Mouse (Mus musculus): Measurements from ENCODE around the gene Zfp446. TPM values are rescaled to one million over a fixed set of nuclear protein-coding genes. Genes with fewer than 3 reads are reported as not detected.
A peak's percentile ranks its signal among the peaks of the same experiment; 100 is the strongest.

The Zfp446 gene
- total RNA-seq, 2 experiments from 2014 or later, result 7.1 to 7.7 TPM

DNA sequence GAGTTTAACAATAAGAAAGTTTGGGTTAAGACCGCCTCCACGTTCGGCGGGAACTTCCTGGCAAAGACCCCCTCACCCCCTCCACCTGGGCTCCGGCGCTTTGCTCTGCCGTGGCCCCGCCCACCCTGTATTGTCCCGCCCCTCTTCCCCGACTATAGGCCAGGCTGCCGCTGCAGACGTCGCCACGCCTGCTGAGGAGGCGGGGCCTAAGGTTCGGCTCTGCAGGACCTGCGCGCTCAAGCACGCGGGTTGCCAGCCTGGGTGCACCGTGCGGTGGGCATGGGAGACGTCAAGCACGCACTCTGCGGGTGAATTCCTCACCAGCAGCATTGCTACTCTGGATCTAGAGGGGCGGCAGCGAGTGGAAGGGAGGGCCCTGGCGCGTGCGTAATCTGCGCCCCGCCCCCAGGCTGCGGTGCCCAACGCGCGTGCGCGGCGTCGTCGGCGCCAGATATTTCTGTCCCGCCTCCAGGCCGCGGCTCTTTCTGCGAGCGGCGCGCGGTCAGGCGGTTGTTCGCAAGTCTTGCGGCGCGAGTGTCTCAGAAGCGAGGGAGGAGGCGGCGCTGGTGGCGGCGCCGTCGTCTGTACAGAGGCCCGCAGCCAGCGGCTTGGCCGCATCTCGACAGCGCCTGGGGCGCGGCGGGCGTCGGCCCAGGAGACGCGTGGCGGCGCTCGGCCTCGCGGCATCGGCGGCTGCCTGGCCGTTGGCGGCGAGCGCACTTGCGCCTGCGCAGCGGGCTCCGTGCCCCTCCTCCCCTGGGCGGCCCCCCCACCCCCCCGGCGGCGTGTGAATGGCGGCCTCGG, 46.5 kb downstream of the Zfp446 start:
- DNase-seq (ENCODE audit: low spot score in 2 of 2), result peak; percentile 97 to 98

DNA sequence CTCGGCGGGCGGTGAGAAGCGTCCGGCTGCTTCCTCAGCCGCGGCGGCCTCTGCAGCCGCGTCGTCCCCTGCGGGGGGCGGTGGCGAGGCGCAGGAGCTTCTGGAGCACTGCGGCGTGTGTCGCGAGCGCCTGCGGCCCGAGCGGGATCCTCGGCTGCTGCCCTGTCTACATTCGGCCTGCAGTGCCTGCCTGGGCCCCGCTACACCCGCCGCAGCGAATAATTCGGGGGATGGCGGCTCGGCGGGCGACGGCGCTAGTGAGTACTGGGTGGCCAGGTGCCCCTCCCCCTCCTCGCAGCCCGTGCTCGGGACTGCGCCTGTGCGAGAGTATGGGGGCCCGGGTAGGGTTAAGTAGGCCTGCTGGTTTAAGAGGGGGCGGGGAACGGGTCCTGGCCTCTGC, 47.2 kb downstream of the Zfp446 start:
- peak; percentile 89 to 93 for DNase-seq (ENCODE audit: low spot score in 2 of 2)

DNA sequence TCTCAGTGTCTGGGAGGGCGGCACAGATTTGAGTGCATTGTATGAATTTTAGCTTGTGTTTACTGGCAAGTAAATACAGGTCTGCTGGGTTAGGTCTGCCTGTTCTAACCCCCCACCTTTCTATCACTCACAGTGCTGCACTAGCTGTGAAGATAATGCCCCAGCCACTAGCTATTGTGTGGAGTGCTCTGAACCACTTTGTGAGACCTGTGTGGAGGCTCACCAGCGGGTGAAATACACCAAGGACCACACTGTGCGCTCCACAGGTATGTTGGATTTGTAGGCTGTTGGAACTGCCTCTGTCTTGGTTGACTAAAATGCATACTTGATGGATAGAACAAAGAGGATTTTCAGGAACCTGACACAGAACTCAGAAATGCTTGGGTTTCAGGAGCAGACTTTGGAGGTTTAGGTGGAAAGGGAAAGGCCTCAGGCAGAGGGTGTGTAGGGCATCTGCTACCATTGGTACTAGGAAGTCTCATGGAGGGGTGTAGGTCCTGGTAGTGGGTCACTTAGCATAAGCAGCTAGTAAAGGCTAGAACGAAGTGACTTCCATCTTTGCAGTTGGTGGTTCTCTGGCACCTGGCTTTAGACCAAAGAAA, 48.0 kb downstream of the Zfp446 start:
- DNase-seq (ENCODE audit: low spot score in 2 of 2), result no peak

DNA sequence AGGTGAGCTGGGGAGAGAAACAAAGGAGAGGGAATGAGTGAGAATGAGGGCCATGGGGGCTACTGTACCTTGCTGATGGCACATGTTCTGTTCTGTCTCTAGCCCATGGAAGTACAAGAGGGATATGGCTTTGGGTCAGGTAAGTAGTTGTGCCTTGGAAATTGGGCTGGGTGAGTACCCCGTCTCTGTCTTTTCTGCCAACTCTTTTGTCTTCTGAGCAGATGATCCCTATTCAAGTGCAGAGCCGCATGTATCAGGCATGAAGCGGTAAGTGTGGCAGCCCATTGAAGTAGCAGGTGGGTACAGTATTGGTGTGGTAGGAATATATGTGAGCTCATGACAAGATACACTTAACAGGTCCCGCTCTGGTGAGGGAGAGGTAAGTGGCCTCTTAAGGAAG, 51.3 kb downstream of the Zfp446 start:
- DNase-seq (ENCODE audit: low spot score in 2 of 2), result no peak

DNA sequence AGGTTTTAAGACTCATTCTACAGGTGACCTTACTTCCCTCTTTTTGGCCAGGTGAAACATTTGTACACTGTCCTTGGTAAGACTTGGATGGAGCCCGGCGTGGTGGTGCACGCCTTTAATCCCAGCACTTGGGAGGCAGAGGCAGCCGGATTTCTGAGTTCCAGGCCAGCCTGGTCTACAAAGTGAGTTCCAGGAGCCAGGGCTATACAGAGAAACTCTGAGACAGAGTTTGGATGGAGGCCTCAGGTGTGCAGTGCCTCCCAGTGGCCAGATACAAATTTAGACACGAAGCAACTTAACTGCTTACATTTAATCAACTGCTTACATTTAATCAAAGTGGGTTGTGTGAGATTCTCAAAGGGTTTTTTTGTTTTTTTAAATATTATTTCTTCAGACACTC, 53.4 kb downstream of the Zfp446 start:
- no peak for DNase-seq (ENCODE audit: low spot score in 2 of 2)

DNA sequence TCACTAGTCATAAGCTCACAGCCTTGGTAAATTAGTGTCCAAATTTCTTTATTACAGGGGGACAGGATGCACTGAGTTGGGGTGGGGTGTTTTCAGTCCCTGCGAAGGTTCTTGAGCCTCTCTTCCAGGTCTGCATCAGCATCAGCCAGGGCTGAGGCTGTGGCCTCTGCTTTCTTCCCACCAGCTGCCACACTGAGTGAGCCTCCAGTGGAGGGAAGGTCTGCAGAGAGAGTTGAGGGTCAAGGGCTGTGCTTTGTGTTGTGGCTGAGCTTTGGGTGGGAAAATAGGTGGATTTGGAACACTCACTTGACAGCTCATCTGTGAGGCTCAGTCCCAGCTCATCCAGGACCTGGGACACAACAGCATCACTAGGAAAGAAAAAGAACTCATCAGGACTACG, 54.3 kb downstream of the Zfp446 start:
- no peak for DNase-seq (ENCODE audit: low spot score in 2 of 2)

DNA sequence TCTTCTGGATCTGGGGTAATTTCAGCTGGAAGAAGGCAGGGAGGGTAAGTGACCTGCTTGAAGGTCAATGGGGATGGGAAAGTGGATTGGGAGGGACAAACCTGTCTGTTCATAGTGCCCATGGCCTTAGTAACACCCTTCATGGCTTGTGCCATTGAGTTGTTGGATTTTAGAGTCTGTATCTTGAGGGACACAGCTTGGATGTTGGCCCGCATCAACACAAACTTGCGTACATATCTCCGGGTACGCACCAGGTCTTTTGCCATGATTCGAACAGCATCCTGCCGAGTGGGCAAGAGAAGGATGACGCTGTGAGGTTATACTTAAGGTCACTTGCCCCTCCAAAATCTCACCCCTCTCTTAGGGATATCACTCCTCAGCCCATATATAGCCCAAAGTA, 54.9 kb downstream of the Zfp446 start:
- peak in 1 of 2 experiments; percentile 13 for DNase-seq (ENCODE audit: low spot score in 2 of 2)

DNA sequence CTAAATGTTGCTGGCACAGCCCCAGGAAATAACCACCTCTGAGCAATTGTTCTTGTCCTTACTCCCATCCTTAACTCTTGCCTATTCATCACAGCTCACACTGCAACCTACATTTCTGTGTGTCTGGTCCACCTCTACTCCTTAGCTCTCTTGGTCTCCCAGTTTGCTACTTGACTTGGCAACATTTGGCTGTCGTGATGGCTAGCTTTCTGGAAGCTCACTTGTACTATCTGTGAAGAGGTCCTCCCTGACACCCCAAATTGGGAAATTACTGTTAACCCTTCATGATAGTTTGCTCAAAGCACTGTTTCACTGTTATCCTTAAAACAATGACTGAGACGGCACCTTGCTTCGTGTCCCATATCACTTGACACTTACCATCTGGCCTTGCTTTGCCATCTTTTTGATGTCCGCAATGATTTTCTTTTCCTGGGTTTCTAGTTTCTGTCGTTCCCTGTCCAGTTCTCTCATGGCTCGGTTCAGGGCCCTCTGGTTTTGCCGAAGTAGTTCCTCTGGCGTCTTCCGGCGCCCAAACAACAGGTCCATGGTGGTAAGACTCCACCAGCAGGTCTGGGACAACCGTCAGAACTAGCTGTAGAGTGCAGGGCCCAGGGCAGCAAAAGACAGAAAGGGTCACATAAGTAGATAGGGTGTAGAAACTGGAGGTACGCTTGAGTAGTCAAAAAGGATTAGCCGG, 56.0 kb downstream of the Zfp446 start:
- peak in 1 of 2 experiments; percentile 22 for DNase-seq (ENCODE audit: low spot score in 2 of 2)

DNA sequence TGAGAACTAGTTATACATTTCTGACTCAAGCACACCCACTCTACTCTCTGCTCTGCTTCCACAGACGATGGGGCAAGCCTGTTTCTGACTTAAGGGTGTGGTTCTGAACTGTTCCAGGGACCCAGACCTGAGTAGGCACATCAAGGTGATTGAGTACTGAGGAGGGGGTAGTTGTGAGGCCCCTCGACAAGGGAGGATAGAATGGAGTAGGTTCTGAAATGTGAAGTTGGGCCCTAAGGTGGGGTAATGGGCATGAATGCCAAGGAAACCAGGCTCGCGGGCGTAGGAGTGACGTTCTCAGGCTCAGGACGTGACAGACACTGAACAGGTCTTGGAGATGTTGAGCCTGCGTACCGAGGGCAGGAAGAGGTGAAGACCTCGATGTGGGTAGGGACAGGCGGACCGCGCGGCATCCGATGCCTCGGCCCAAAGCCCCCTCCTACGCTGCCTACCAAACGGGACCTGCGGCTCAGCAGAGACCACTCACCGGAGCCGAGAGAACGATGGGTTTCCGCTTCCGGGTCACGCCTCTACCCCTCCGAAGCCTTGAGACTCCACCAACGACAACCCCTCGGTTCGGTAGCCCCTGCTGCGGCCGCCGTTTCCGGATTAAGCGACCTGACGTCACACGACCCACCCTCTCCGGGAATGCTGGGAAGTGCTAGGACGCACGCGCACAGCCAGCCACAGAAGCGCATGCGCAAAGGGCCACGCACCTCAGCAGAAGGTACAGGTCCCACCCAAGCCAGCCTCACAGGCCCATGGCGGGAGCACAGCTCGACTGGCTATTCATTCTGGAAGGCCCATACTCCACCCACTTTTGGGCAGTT, 56.7 kb downstream of the Zfp446 start, which contains the start of gene Chmp2a:
Gene Chmp2a, minus strand, starts transcription at position 660 of the 830 bp plus-strand sequence.
- peak; percentile 98 for DNase-seq (ENCODE audit: low spot score in 2 of 2)

Other genes with a start within 250 kb of the Zfp446 start
- under 1 TPM; 0.07 to 0.09 TPM for gene Vmn2r56, start 242.8 kb upstream of the Zfp446 start, total RNA-seq (2021)
- gene Zscan18, start 174.2 kb upstream of the Zfp446 start, total RNA-seq (2021), result 10 to 100 TPM; 19.9 to 25.0 TPM
- gene Zfp329, start 159.0 kb upstream of the Zfp446 start, total RNA-seq (2021), result 10 to 100 TPM; 21.7 to 22.3 TPM
- 10 to 100 TPM; 13.6 to 21.8 TPM for gene Zfp110, start 143.1 kb upstream of the Zfp446 start, total RNA-seq (2021)
- 1 to 10 TPM; 6.0 to 8.9 TPM for gene Zfp128, start 96.7 kb upstream of the Zfp446 start, total RNA-seq (2021)
- 10 to 100 TPM; 12.1 to 13.1 TPM for gene Zscan22, start 80.0 kb upstream of the Zfp446 start, total RNA-seq (2021)
- 100 to 1,000 TPM; 535 to 542 TPM for gene Rps5, start 55.6 kb upstream of the Zfp446 start, total RNA-seq (2021)
- 1 to 10 TPM; 1.2 TPM for gene Rnf225, start 50.4 kb upstream of the Zfp446 start, total RNA-seq (2021)
- gene Zfp324, start 12.0 kb upstream of the Zfp446 start, total RNA-seq (2021), result 10 to 100 TPM; 14.7 to 15.7 TPM
- not detected for gene Slc27a5, start 20.3 kb downstream of the Zfp446 start, total RNA-seq (2021)
- gene Trim28, start 21.3 kb downstream of the Zfp446 start, total RNA-seq (2021), result 100 to 1,000 TPM; 279 to 301 TPM
- 10 to 100 TPM; 25.8 to 27.3 TPM for gene Zbtb45, start 32.2 kb downstream of the Zfp446 start, total RNA-seq (2021)
- 100 to 1,000 TPM; 133 to 151 TPM for gene Chmp2a, start 57.0 kb downstream of the Zfp446 start, total RNA-seq (2021)
- 100 to 1,000 TPM; 198 to 220 TPM for gene Ube2m, start 60.4 kb downstream of the Zfp446 start, total RNA-seq (2021)
- gene Mzf1, start 76.9 kb downstream of the Zfp446 start, total RNA-seq (2021), result 10 to 100 TPM; 14.3 to 17.7 TPM
- gene Vmn1r85, start 117.3 kb downstream of the Zfp446 start, total RNA-seq (2021), result not detected
- gene Vmn1r86, start 142.1 kb downstream of the Zfp446 start, total RNA-seq (2021), result not detected
- not detected for gene Vmn1r87, start 162.3 kb downstream of the Zfp446 start, total RNA-seq (2021)
- gene Vmn1r88, start 181.7 kb downstream of the Zfp446 start, total RNA-seq (2021), result under 1 TPM; 0.11 to 0.25 TPM
- not detected for gene Vmn1r89, start 235.2 kb downstream of the Zfp446 start, total RNA-seq (2021)

Data from layer of hippocampus, postnatal 10 days (tissue).